ENCODE assay signal across 9 mouse cellular contexts in genomic region chr7:103942730-103943129, GRCm38 (mm10). TPM values are rescaled to one million over a fixed set of nuclear protein-coding genes. Genes with fewer than 3 reads are reported as not detected.
DNase-seq lines count a peak whose midpoint lies in the region; ATAC-seq and TF ChIP-seq lines count a peak whose summit lies in the region.
"Had no signal": no experiment of that assay in that cellular context is flagged by ENCODE, and none has a peak within 500 bp of the region (broad histone marks: within the 10 kb centered on the region; RNA-seq: fewer than 3 reads in every experiment).

No protein-coding gene starts in this region.

- peak; percentile 79 for TF ChIP-seq CTCF in hindbrain, postnatal 0 days (IDR thresholded peaks at IDR 0.05; ENCODE audit: low read depth)

- H3K4me1 ChIP-seq in midbrain, embryonic 11.5 days (ENCODE audit: control insufficient read depth, insufficient read depth, low read length) = no peaks in the 10 kb centered on the region
- no peaks in the 10 kb centered on the region for H3K4me1 ChIP-seq in midbrain, embryonic 15.5 days
- H3K4me1 ChIP-seq in hindbrain, postnatal 0 days (ENCODE audit: insufficient read depth, low read length) = no peaks in the 10 kb centered on the region

- no peak overlapping the region for H3K4me2 ChIP-seq in midbrain, embryonic 11.5 days
- H3K4me2 ChIP-seq in midbrain, embryonic 15.5 days = no peak overlapping the region
- no peak overlapping the region for H3K4me2 ChIP-seq in hindbrain, postnatal 0 days (ENCODE audit: low read depth, low read length)

- no peaks in the 10 kb centered on the region for H3K36me3 ChIP-seq in midbrain, embryonic 11.5 days (ENCODE audit: control insufficient read depth, insufficient read depth, low read length)
- H3K36me3 ChIP-seq in midbrain, embryonic 15.5 days (replicated peaks) = no peaks in the 10 kb centered on the region
- H3K36me3 ChIP-seq in hindbrain, postnatal 0 days (ENCODE audit: insufficient read depth, low read length) = no peaks in the 10 kb centered on the region

- no peak overlapping the region for H3K4me3 ChIP-seq in midbrain, embryonic 11.5 days (ENCODE audit: low read depth, low read length)
- H3K4me3 ChIP-seq in midbrain, embryonic 15.5 days = no peak overlapping the region
- no peak overlapping the region for H3K4me3 ChIP-seq in hindbrain, postnatal 0 days (ENCODE audit: low read length)

- no peaks in the 10 kb centered on the region for H3K27me3 ChIP-seq in midbrain, embryonic 11.5 days (ENCODE audit: control insufficient read depth, insufficient read depth, low read length)
- no peaks in the 10 kb centered on the region for H3K27me3 ChIP-seq in midbrain, embryonic 15.5 days (replicated peaks)
- no peaks in the 10 kb centered on the region for H3K27me3 ChIP-seq in hindbrain, postnatal 0 days (ENCODE audit: insufficient read depth, low read length)

- no peak overlapping the region for H3K9ac ChIP-seq in midbrain, embryonic 11.5 days (ENCODE audit: low read length)
- H3K9ac ChIP-seq in midbrain, embryonic 15.5 days = no peak overlapping the region
- no peak overlapping the region for H3K9ac ChIP-seq in hindbrain, postnatal 0 days (replicated peaks; ENCODE audit: low read length)

- no peak overlapping the region for H3K27ac ChIP-seq in midbrain, embryonic 11.5 days (ENCODE audit: low read depth, low read length)
- no peak overlapping the region for H3K27ac ChIP-seq in midbrain, embryonic 15.5 days
- H3K27ac ChIP-seq in hindbrain, postnatal 0 days = no peak overlapping the region

- ATAC-seq in midbrain, embryonic 11.5 days (ENCODE audit: low FRiP score) = no peak
- ATAC-seq in midbrain, embryonic 15.5 days (replicated peaks) = no peak
- ATAC-seq in hindbrain, postnatal 0 days = no peak

- peak; percentile 14 to 63 for DNase-seq in adrenal gland, adult (ENCODE audit: inconsistent age in 2 of 2, low spot score in 1 of 2)
- DNase-seq in adrenal gland, postnatal 4 days (ENCODE audit: low spot score in 2 of 2) = no peak
- DNase-seq in midbrain, embryonic 11.5 days (ENCODE audit: low spot score, missing footprints) = peak; percentile 90
- DNase-seq in c-Kit-positive CD71-negative TER-119-negative erythroid progenitor cells, embryonic 14.5 days (ENCODE audit: low read depth) = peak; percentile 46
- DNase-seq in hindbrain, postnatal 0 days (ENCODE audit: low spot score) = peak; percentile 72
- peak; percentile 5 for DNase-seq in lung, postnatal 25 days (ENCODE audit: low spot score)
- DNase-seq in thymus, postnatal 0 days (ENCODE audit: low spot score) = peak; percentile 66

- H3K9me3 ChIP-seq in midbrain, embryonic 11.5 days (ENCODE audit: control insufficient read depth, low read length) = no peaks in the 10 kb centered on the region
- H3K9me3 ChIP-seq in midbrain, embryonic 15.5 days = no peaks in the 10 kb centered on the region
- H3K9me3 ChIP-seq in hindbrain, postnatal 0 days (ENCODE audit: low read length) = no peaks in the 10 kb centered on the region

- WGBS in midbrain, embryonic 11.5 days = 39% methylated on average over 2 of the region's 2 CpGs
- 23% methylated on average over 2 of the region's 2 CpGs for WGBS in midbrain, embryonic 15.5 days
- 27% methylated on average over 2 of the region's 2 CpGs for WGBS in hindbrain, postnatal 0 days

RNA-seq across cellular contexts. Expression of gene Olfr633, which starts 1.5 kb away (rescaled TPM):
- total RNA-seq in adrenal gland, postnatal 4 days (2021) = not detected
- not detected in 2 replicates for polyA plus RNA-seq in midbrain, embryonic 11.5 days (2014; fragmentation: Nextera tagmentation; extraction: Ambion mirVana)
- polyA plus RNA-seq in midbrain, embryonic 15.5 days (2015; fragmentation: Nextera tagmentation; extraction: Ambion mirVana) = not detected in 2 replicates
- total RNA-seq in hindbrain, postnatal 0 days (2014; rRNA removed) = not detected in 2 replicates
- polyA plus RNA-seq in hindbrain, postnatal 0 days (2015; fragmentation: Nextera tagmentation; extraction: Ambion mirVana) = not detected in 2 replicates
- not detected in 2 replicates for polyA plus RNA-seq in thymus, postnatal 0 days (2015; fragmentation: Nextera tagmentation; extraction: Ambion mirVana)
- total RNA-seq: left cerebral cortex, postnatal 25 days had no signal

RNA-seq across cellular contexts. Expression of gene Olfr632, which starts 8.6 kb away (rescaled TPM):
- total RNA-seq in adrenal gland, postnatal 4 days (2021) = not detected
- not detected in 2 replicates for polyA plus RNA-seq in midbrain, embryonic 11.5 days (2014; fragmentation: Nextera tagmentation; extraction: Ambion mirVana)
- polyA plus RNA-seq in midbrain, embryonic 15.5 days (2015; fragmentation: Nextera tagmentation; extraction: Ambion mirVana) = not detected in 2 replicates
- total RNA-seq in hindbrain, postnatal 0 days (2014; rRNA removed) = not detected in 2 replicates
- not detected in 2 replicates for polyA plus RNA-seq in hindbrain, postnatal 0 days (2015; fragmentation: Nextera tagmentation; extraction: Ambion mirVana)
- polyA plus RNA-seq in thymus, postnatal 0 days (2015; fragmentation: Nextera tagmentation; extraction: Ambion mirVana) = not detected in 2 replicates
- total RNA-seq: left cerebral cortex, postnatal 25 days had no signal

RNA-seq across cellular contexts. Expression of gene Olfr631, which starts 14.1 kb away (rescaled TPM):
- total RNA-seq in adrenal gland, postnatal 4 days (2021) = not detected
- polyA plus RNA-seq in midbrain, embryonic 11.5 days (2014; fragmentation: Nextera tagmentation; extraction: Ambion mirVana) = not detected in 2 replicates
- polyA plus RNA-seq in midbrain, embryonic 15.5 days (2015; fragmentation: Nextera tagmentation; extraction: Ambion mirVana) = not detected in 2 replicates
- not detected in 2 replicates for total RNA-seq in hindbrain, postnatal 0 days (2014; rRNA removed)
- polyA plus RNA-seq in hindbrain, postnatal 0 days (2015; fragmentation: Nextera tagmentation; extraction: Ambion mirVana) = not detected in 2 replicates
- polyA plus RNA-seq in thymus, postnatal 0 days (2015; fragmentation: Nextera tagmentation; extraction: Ambion mirVana) = not detected in 2 replicates
- total RNA-seq: left cerebral cortex, postnatal 25 days had no signal

RNA-seq across cellular contexts. Expression of gene Olfr635, which starts 28.2 kb away (rescaled TPM):
- not detected for total RNA-seq in adrenal gland, postnatal 4 days (2021)
- polyA plus RNA-seq in midbrain, embryonic 11.5 days (2014; fragmentation: Nextera tagmentation; extraction: Ambion mirVana) = 0.01 and 0.03 TPM in 2 replicates
- 0.01 and 0.03 TPM in 2 replicates for polyA plus RNA-seq in midbrain, embryonic 15.5 days (2015; fragmentation: Nextera tagmentation; extraction: Ambion mirVana)
- not detected in 2 replicates for total RNA-seq in hindbrain, postnatal 0 days (2014; rRNA removed)
- polyA plus RNA-seq in hindbrain, postnatal 0 days (2015; fragmentation: Nextera tagmentation; extraction: Ambion mirVana) = not detected in 2 replicates
- not detected in 2 replicates for polyA plus RNA-seq in thymus, postnatal 0 days (2015; fragmentation: Nextera tagmentation; extraction: Ambion mirVana)

RNA-seq across cellular contexts. Expression of gene Olfr65, which starts 39.4 kb away (rescaled TPM):
- total RNA-seq in adrenal gland, postnatal 4 days (2021) = not detected
- not detected in 2 replicates for polyA plus RNA-seq in midbrain, embryonic 11.5 days (2014; fragmentation: Nextera tagmentation; extraction: Ambion mirVana)
- not detected in 2 replicates for polyA plus RNA-seq in midbrain, embryonic 15.5 days (2015; fragmentation: Nextera tagmentation; extraction: Ambion mirVana)
- not detected in 2 replicates for total RNA-seq in hindbrain, postnatal 0 days (2014; rRNA removed)
- not detected in 2 replicates for polyA plus RNA-seq in hindbrain, postnatal 0 days (2015; fragmentation: Nextera tagmentation; extraction: Ambion mirVana)
- not detected in 2 replicates for polyA plus RNA-seq in thymus, postnatal 0 days (2015; fragmentation: Nextera tagmentation; extraction: Ambion mirVana)
- total RNA-seq: left cerebral cortex, postnatal 25 days had no signal

Comparison
In these comparisons a context has a peak if more than half of its experiments do, and no peak if none do; other contexts are left out.
1. DNase-seq: peak in adrenal gland, adult (2 of 2), midbrain, embryonic 11.5 days (single experiment), c-Kit-positive CD71-negative TER-119-negative erythroid progenitor cells, embryonic 14.5 days (single experiment), hindbrain, postnatal 0 days (single experiment), lung, postnatal 25 days (single experiment) and thymus, postnatal 0 days (single experiment); none in adrenal gland, postnatal 4 days (0 of 2).